Mouse (Mus musculus): ENCODE measurements around the gene Olfr1247. TPM values are rescaled to one million over a fixed set of nuclear protein-coding genes. Genes with fewer than 3 reads are reported as not detected.
"Not testable (repeated sequence)": the region's sequence is repeated elsewhere in the genome, so short reads cannot be mapped to it uniquely, and the experiment has no call there.

The Olfr1247 gene
- not detected in 2 replicates for total RNA-seq (2014; rRNA removed)
- not detected in 2 replicates for polyA plus RNA-seq (2015; fragmentation: Nextera tagmentation; extraction: Ambion mirVana)

DNA sequence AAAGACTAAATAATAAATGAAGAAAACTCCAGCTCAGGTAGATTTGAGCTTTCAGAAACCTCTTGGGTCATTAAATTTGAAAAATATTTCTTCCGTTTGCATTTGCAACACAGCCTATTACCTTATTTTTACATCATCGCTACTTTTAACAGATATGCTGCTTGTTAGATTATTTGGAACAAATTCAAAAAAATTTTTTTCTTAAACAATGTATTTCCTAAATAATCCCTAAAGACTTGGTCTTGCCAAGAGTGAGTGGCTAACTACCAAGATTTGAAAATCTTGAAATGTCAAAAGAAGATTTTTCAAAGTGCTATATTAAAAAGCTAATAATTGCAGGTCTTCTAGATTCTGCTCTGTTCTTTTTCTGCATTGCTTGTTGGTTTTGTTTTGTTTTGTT, at the start of gene Olfr1247:
Gene Olfr1247 (minus strand): TSS at position 101 of the 400 bp plus-strand sequence.
- no peaks in the 10 kb centered on the region for H3K27me3 ChIP-seq (ENCODE audit: insufficient read depth, low read length)
- H3K27ac ChIP-seq (ENCODE audit: low read depth, low read length): no peak within 1 kb of the TSS
- H3K9ac ChIP-seq: no peak within 1 kb of the TSS
- no peak within 1 kb of the TSS for H3K4me3 ChIP-seq (ENCODE audit: low read depth, low read length)
- H3K36me3 ChIP-seq (ENCODE audit: insufficient read depth): no peaks in the 10 kb centered on the region
- H3K9me3 ChIP-seq (ENCODE audit: low read length): no peaks in the 10 kb centered on the region
- no peak for DNase-seq
- no peaks in the 10 kb centered on the region for H3K4me1 ChIP-seq (ENCODE audit: insufficient read depth)
- WGBS: 95% methylated on average over 2 of the region's 2 CpGs
- no peak within 1 kb of the TSS for H3K4me2 ChIP-seq (ENCODE audit: low read depth)
- no peak for ATAC-seq
- TF ChIP-seq CTCF (IDR thresholded peaks at IDR 0.05; ENCODE audit: low read depth): no peak

DNA sequence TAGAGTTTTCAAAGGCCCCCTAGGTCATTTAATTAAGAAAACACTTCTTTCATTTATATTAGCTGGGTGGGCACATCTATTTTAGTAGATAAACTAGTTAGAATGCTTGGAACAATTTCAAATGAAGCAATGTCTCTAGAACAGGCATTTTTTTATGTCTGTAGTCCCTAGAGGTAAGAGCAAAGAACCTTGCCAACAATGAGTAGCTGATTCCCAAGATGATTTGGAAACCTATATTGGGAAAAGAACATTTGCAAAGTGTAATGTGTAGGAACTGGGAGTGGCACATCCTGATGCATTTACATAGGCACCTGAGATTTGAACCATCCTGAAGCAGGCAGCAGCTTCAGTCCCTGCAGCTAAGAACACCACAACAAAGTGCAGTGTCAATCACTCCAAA, 47.4 kb upstream of the Olfr1247 start, which contains the start of gene Olfr1250:
Gene Olfr1250 (minus strand): TSS at position 101 of the 400 bp plus-strand sequence.
- H3K4me1 ChIP-seq (ENCODE audit: insufficient read depth): no peaks in the 10 kb centered on the region
- H3K36me3 ChIP-seq (ENCODE audit: insufficient read depth): no peaks in the 10 kb centered on the region
- H3K9me3 ChIP-seq (ENCODE audit: low read length): no peaks in the 10 kb centered on the region
- ATAC-seq (no peak), DNase-seq (no peak)
- H3K4me2 ChIP-seq (ENCODE audit: low read depth): no peak within 1 kb of the TSS
- no peak within 1 kb of the TSS for H3K4me3 ChIP-seq (ENCODE audit: low read depth, low read length)
- TF ChIP-seq CTCF (IDR thresholded peaks at IDR 0.05; ENCODE audit: low read depth): no peak
- no peak within 1 kb of the TSS for H3K27ac ChIP-seq (ENCODE audit: low read depth, low read length)
- H3K9ac ChIP-seq: no peak within 1 kb of the TSS
- no peaks in the 10 kb centered on the region for H3K27me3 ChIP-seq (ENCODE audit: insufficient read depth, low read length)

DNA sequence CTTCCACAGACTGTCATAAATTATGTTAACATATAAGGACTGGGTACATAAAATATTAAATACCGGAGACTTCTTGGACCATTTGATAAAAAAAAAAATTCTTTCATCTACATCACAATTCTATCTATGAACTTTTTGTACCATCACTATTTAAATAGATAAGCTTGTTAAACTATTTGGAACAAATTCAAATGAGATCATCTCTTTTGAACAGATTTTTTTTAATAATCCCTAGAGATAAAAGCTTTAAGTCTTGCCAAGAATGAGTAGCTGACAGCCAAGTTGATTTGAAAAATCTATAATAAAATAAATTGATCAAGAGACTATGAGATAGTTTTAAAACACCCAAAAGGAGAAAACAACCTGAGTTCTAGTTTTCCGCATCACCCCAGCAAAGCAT, 21.0 kb upstream of the Olfr1247 start, which contains the start of gene Olfr1249:
Gene Olfr1249 (minus strand): TSS at position 101 of the 400 bp plus-strand sequence.
- DNase-seq: no peak
- Histone ChIP-seq H3K4me1 (ENCODE audit: insufficient read depth) (no peaks in the 10 kb centered on the region), H3K36me3 (ENCODE audit: insufficient read depth) (no peaks in the 10 kb centered on the region), H3K4me2 (ENCODE audit: low read depth) (no peak within 1 kb of the TSS), H3K4me3 (ENCODE audit: low read depth, low read length) (no peak within 1 kb of the TSS), H3K27me3 (ENCODE audit: insufficient read depth, low read length) (no peaks in the 10 kb centered on the region), H3K9ac (no peak within 1 kb of the TSS), H3K9me3 (ENCODE audit: low read length) (no peaks in the 10 kb centered on the region), H3K27ac (ENCODE audit: low read depth, low read length) (no peak within 1 kb of the TSS)
- no peak for ATAC-seq
- WGBS: 88% methylated on average over 2 of the region's 2 CpGs
- no peak for TF ChIP-seq CTCF (IDR thresholded peaks at IDR 0.05; ENCODE audit: low read depth)

GRCm38 (mm10) chr2:89618145-89618544, 4.2 kb upstream of the Olfr1247 start, which contains the start of gene Olfr1248:
Olfr1248 (minus strand) TSS chr2:89618245.
- 93% methylated on average over 1 of the region's 1 CpGs for WGBS
- H3K27me3 ChIP-seq (ENCODE audit: insufficient read depth, low read length); H3K4me3 ChIP-seq (ENCODE audit: low read depth, low read length); H3K36me3 ChIP-seq (ENCODE audit: insufficient read depth); H3K4me1 ChIP-seq (ENCODE audit: insufficient read depth); H3K9me3 ChIP-seq (ENCODE audit: low read length); DNase-seq; H3K9ac ChIP-seq; ATAC-seq; H3K4me2 ChIP-seq (ENCODE audit: low read depth); H3K27ac ChIP-seq (ENCODE audit: low read depth, low read length): not testable (repeated sequence)

GRCm38 (mm10) chr2:89593057-89593456, 20.9 kb downstream of the Olfr1247 start, which contains the start of gene Olfr1246:
Olfr1246 (minus strand) TSS chr2:89593157.
- Histone ChIP-seq H3K27me3 (ENCODE audit: insufficient read depth, low read length) (no peaks in the 10 kb centered on the region), H3K9me3 (ENCODE audit: low read length) (no peaks in the 10 kb centered on the region), H3K4me3 (ENCODE audit: low read depth, low read length) (no peak within 1 kb of the TSS), H3K27ac (ENCODE audit: low read depth, low read length) (no peak within 1 kb of the TSS), H3K36me3 (ENCODE audit: insufficient read depth) (no peaks in the 10 kb centered on the region), H3K9ac (no peak within 1 kb of the TSS), H3K4me1 (ENCODE audit: insufficient read depth) (no peaks in the 10 kb centered on the region), H3K4me2 (ENCODE audit: low read depth) (no peak within 1 kb of the TSS)
- DNase-seq (no peak), ATAC-seq (no peak)
- TF ChIP-seq CTCF (IDR thresholded peaks at IDR 0.05; ENCODE audit: low read depth): no peak
- WGBS: 83% methylated on average over 2 of the region's 2 CpGs

GRCm38 (mm10) chr2:89578347-89578746, 35.6 kb downstream of the Olfr1247 start, which contains the start of gene Olfr1245:
Olfr1245 (minus strand) TSS chr2:89578447.
- H3K9ac ChIP-seq: no peak within 1 kb of the TSS
- H3K4me2 ChIP-seq (ENCODE audit: low read depth): no peak within 1 kb of the TSS
- no peaks in the 10 kb centered on the region for H3K4me1 ChIP-seq (ENCODE audit: insufficient read depth)
- no peak for TF ChIP-seq CTCF (IDR thresholded peaks at IDR 0.05; ENCODE audit: low read depth)
- WGBS: 76% methylated on average over 1 of the region's 1 CpGs
- ATAC-seq: no peak
- DNase-seq: no peak
- no peaks in the 10 kb centered on the region for H3K36me3 ChIP-seq (ENCODE audit: insufficient read depth)
- no peak within 1 kb of the TSS for H3K4me3 ChIP-seq (ENCODE audit: low read depth, low read length)
- no peak within 1 kb of the TSS for H3K27ac ChIP-seq (ENCODE audit: low read depth, low read length)
- H3K27me3 ChIP-seq (ENCODE audit: insufficient read depth, low read length): no peaks in the 10 kb centered on the region
- H3K9me3 ChIP-seq (ENCODE audit: low read length): no peaks in the 10 kb centered on the region

- 47% methylated on average over 2 of the region's 2 CpGs for WGBS
Observed at GRCm38 (mm10) chr2:89562706-89563105, 51.2 kb downstream of the Olfr1247 start.

More at GRCm38 (mm10) chr2:89562706-89563105, 51.2 kb downstream of the Olfr1247 start:
- not testable (repeated sequence) for H3K4me2 ChIP-seq (ENCODE audit: low read depth); H3K9ac ChIP-seq; DNase-seq; ATAC-seq; H3K36me3 ChIP-seq (ENCODE audit: insufficient read depth); H3K4me1 ChIP-seq (ENCODE audit: insufficient read depth); H3K27ac ChIP-seq (ENCODE audit: low read depth, low read length); H3K27me3 ChIP-seq (ENCODE audit: insufficient read depth, low read length); H3K9me3 ChIP-seq (ENCODE audit: low read length); H3K4me3 ChIP-seq (ENCODE audit: low read depth, low read length)

Other genes with a start within 250 kb of the Olfr1247 start
- not detected in 2 replicates for gene Olfr1234, start 249.3 kb downstream of the Olfr1247 start, total RNA-seq (2014; rRNA removed)
- gene Olfr1234, start 249.3 kb downstream of the Olfr1247 start, polyA plus RNA-seq (2015; fragmentation: Nextera tagmentation; extraction: Ambion mirVana): not detected in 2 replicates
- gene Olfr1238, start 204.5 kb downstream of the Olfr1247 start, total RNA-seq (2014; rRNA removed): not detected in 2 replicates
- not detected in 2 replicates for gene Olfr1238, start 204.5 kb downstream of the Olfr1247 start, polyA plus RNA-seq (2015; fragmentation: Nextera tagmentation; extraction: Ambion mirVana)
- not detected in 2 replicates for gene Olfr1239, start 193.7 kb downstream of the Olfr1247 start, total RNA-seq (2014; rRNA removed)
- gene Olfr1239, start 193.7 kb downstream of the Olfr1247 start, polyA plus RNA-seq (2015; fragmentation: Nextera tagmentation; extraction: Ambion mirVana): not detected in 2 replicates
- not detected in 2 replicates for gene Olfr1240, start 171.1 kb downstream of the Olfr1247 start, total RNA-seq (2014; rRNA removed)
- not detected in 2 replicates for gene Olfr1240, start 171.1 kb downstream of the Olfr1247 start, polyA plus RNA-seq (2015; fragmentation: Nextera tagmentation; extraction: Ambion mirVana)
- not detected in 2 replicates for gene Olfr1241, start 127.0 kb downstream of the Olfr1247 start, total RNA-seq (2014; rRNA removed)
- gene Olfr1241, start 127.0 kb downstream of the Olfr1247 start, polyA plus RNA-seq (2015; fragmentation: Nextera tagmentation; extraction: Ambion mirVana): not detected in 2 replicates
- not detected in 2 replicates for gene Olfr1242, start 115.8 kb downstream of the Olfr1247 start, total RNA-seq (2014; rRNA removed)
- gene Olfr1242, start 115.8 kb downstream of the Olfr1247 start, polyA plus RNA-seq (2015; fragmentation: Nextera tagmentation; extraction: Ambion mirVana): not detected in 2 replicates
- not detected in 2 replicates for gene Olfr1243, start 82.6 kb downstream of the Olfr1247 start, total RNA-seq (2014; rRNA removed)
- not detected in 2 replicates for gene Olfr1243, start 82.6 kb downstream of the Olfr1247 start, polyA plus RNA-seq (2015; fragmentation: Nextera tagmentation; extraction: Ambion mirVana)
- not detected in 2 replicates for gene Olfr1245, start 35.7 kb downstream of the Olfr1247 start, total RNA-seq (2014; rRNA removed)
- gene Olfr1245, start 35.7 kb downstream of the Olfr1247 start, polyA plus RNA-seq (2015; fragmentation: Nextera tagmentation; extraction: Ambion mirVana): not detected in 2 replicates
- gene Olfr1246, start 21.0 kb downstream of the Olfr1247 start, total RNA-seq (2014; rRNA removed): not detected in 2 replicates
- gene Olfr1246, start 21.0 kb downstream of the Olfr1247 start, polyA plus RNA-seq (2015; fragmentation: Nextera tagmentation; extraction: Ambion mirVana): not detected in 2 replicates
- not detected in 2 replicates for gene Olfr1248, start 4.1 kb upstream of the Olfr1247 start, total RNA-seq (2014; rRNA removed)
- not detected in 2 replicates for gene Olfr1248, start 4.1 kb upstream of the Olfr1247 start, polyA plus RNA-seq (2015; fragmentation: Nextera tagmentation; extraction: Ambion mirVana)
- not detected in 2 replicates for gene Olfr1249, start 20.9 kb upstream of the Olfr1247 start, total RNA-seq (2014; rRNA removed)
- gene Olfr1249, start 20.9 kb upstream of the Olfr1247 start, polyA plus RNA-seq (2015; fragmentation: Nextera tagmentation; extraction: Ambion mirVana): not detected in 2 replicates
- gene Olfr1250, start 47.3 kb upstream of the Olfr1247 start, total RNA-seq (2014; rRNA removed): not detected in 2 replicates
- not detected in 2 replicates for gene Olfr1250, start 47.3 kb upstream of the Olfr1247 start, polyA plus RNA-seq (2015; fragmentation: Nextera tagmentation; extraction: Ambion mirVana)
- gene Olfr1251, start 57.8 kb upstream of the Olfr1247 start, total RNA-seq (2014; rRNA removed): not detected in 2 replicates
- gene Olfr1251, start 57.8 kb upstream of the Olfr1247 start, polyA plus RNA-seq (2015; fragmentation: Nextera tagmentation; extraction: Ambion mirVana): not detected in 2 replicates
- gene Olfr1252, start 110.9 kb upstream of the Olfr1247 start, total RNA-seq (2014; rRNA removed): not detected in 2 replicates
- gene Olfr1252, start 110.9 kb upstream of the Olfr1247 start, polyA plus RNA-seq (2015; fragmentation: Nextera tagmentation; extraction: Ambion mirVana): not detected in 2 replicates
- gene Olfr1253, start 143.0 kb upstream of the Olfr1247 start, total RNA-seq (2014; rRNA removed): not detected in 2 replicates
- not detected in 2 replicates for gene Olfr1253, start 143.0 kb upstream of the Olfr1247 start, polyA plus RNA-seq (2015; fragmentation: Nextera tagmentation; extraction: Ambion mirVana)
- gene Olfr1254, start 179.5 kb upstream of the Olfr1247 start, total RNA-seq (2014; rRNA removed): not detected in 2 replicates
- not detected in 2 replicates for gene Olfr1254, start 179.5 kb upstream of the Olfr1247 start, polyA plus RNA-seq (2015; fragmentation: Nextera tagmentation; extraction: Ambion mirVana)
- not detected in 2 replicates for gene Olfr1255, start 197.9 kb upstream of the Olfr1247 start, total RNA-seq (2014; rRNA removed)
- not detected in 2 replicates for gene Olfr1255, start 197.9 kb upstream of the Olfr1247 start, polyA plus RNA-seq (2015; fragmentation: Nextera tagmentation; extraction: Ambion mirVana)
- gene Olfr1256, start 227.4 kb upstream of the Olfr1247 start, total RNA-seq (2014; rRNA removed): not detected in 2 replicates
- not detected in 2 replicates for gene Olfr1256, start 227.4 kb upstream of the Olfr1247 start, polyA plus RNA-seq (2015; fragmentation: Nextera tagmentation; extraction: Ambion mirVana)
- not detected in 2 replicates for gene Olfr48, start 234.1 kb upstream of the Olfr1247 start, total RNA-seq (2014; rRNA removed)
- not detected in 2 replicates for gene Olfr48, start 234.1 kb upstream of the Olfr1247 start, polyA plus RNA-seq (2015; fragmentation: Nextera tagmentation; extraction: Ambion mirVana)